Mouse (Mus musculus) spleen, adult 18-20 months (tissue): ENCODE data around the gene Dnajc21.

ENCODE experiments used
- DNase-seq, 2 experiments: peaks; one replicate each; pipeline ENCODE4 v3.0.0; 2022; ENCODE audit warnings: mixed read lengths in 2 of 2

Dnajc21 gene

DNA sequence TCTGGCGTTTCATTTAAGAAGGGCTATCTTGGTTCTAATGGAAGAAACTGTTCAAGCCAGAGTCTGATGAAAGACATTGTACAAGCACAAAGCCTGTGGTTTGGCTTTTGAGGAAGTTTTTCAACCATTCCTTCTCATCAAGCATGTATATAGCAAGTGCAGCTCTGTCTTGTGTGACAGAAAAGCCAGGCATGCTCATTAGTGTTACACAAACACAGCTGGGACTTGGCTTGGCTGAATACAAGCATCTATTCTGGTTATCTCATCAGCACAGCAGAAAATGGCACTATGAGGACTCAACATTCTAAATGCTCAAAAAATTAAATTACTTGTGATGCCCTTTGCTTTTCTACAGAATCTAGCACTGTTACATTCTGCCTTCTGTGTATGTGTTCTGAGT is 33.4 kb downstream of the Dnajc21 start:
- no peak for DNase-seq

GRCm38 (mm10) chr15:10426545-10427266 is 43.6 kb downstream of the Dnajc21 start:
- no peak for DNase-seq

DNA sequence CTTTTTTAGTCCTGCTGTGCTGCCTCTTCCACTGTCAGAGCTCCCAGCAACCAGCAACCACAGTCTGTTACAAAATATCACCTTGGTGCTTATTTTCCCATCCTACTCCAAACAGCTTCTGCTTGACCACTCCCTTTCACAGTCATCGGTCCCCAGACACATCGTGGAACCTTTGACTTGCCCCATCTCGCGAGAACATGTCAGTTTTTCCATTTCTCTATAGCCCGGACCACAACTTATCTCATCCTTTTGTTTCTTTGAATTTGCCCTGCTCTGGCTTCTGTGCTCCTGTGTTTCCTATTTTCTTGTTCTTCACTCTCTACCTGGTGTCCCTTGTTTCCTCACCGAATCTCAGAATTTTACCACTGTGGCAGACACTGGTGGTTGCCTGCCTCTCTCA is 44.2 kb downstream of the Dnajc21 start:
- DNase-seq, result no peak

GRCm38 (mm10) chr15:10421785-10422144 is 48.6 kb downstream of the Dnajc21 start:
- DNase-seq, result no peak

- DNase-seq, result no peak
Observed at GRCm38 (mm10) chr15:10421138-10421784, 49.1 kb downstream of the Dnajc21 start.

GRCm38 (mm10) chr15:10413656-10414055 is 56.7 kb downstream of the Dnajc21 start:
- DNase-seq, result no peak

- DNase-seq, result no peak
Observed at GRCm38 (mm10) chr15:10410881-10411280, 59.4 kb downstream of the Dnajc21 start.

- no peak for DNase-seq
Observed at GRCm38 (mm10) chr15:10409842-10410241, 60.5 kb downstream of the Dnajc21 start.

DNA sequence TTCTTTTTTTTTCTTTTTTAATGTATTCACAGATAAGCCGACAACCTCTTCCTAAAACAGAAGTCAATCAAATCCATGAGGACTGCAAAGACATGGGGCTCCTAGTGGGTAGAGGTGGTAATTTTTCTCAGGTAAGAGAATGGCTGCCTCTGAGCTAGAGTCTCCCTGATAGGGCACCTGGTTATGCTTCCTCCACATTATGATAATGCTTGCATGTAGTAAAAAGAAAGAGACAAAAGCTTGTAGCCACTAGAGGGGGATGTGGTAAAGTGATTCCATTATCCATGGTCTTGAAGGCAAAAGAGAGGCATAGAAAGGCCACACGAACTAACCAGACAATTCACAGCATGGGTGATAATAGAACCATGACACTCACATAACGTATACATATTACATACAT is 69.9 kb downstream of the Dnajc21 start:
- DNase-seq, result no peak

- DNase-seq, result no peak
Observed at GRCm38 (mm10) chr15:10399795-10400194, 70.5 kb downstream of the Dnajc21 start.
